Mouse (Mus musculus) bone marrow, adult 2 months (tissue): ENCODE results near the gene Cacna1d. TPM values are rescaled to one million over a fixed set of nuclear protein-coding genes. Genes with fewer than 3 reads are reported as not detected.
A peak's percentile ranks its signal among the peaks of the same experiment; 100 is the strongest.

ENCODE experiments used
- H3K27ac ChIP-seq: fragments of 200-500 bp; 2 replicates; pipeline ENCODE4 v1.5.1; 2012; ENCODE audit warnings: low read depth, mild to moderate bottlenecking, control low read depth, inconsistent platforms, low read length; ENCODE audit not compliant: control insufficient read depth, poor library complexity, insufficient read depth
- H3K4me1 ChIP-seq: fragments of 200-500 bp; 2 replicates; pipeline ENCODE4 v1.6.1; 2011; ENCODE audit warnings: low read length; ENCODE audit not compliant: control insufficient read depth, insufficient read depth
- H3K4me3 ChIP-seq: fragments of 200-500 bp; replicated peaks from 2 replicates; pipeline ENCODE3; 2011; ENCODE audit warnings: mild to moderate bottlenecking, low read depth, low read length, control low read depth; ENCODE audit not compliant: control insufficient read depth
- CTCF ChIP-seq: fragments of 200-500 bp; IDR thresholded peaks from 2 replicates; pipeline ENCODE4 v1.5.1; 2011; ENCODE audit warnings: low read length, control low read depth; ENCODE audit not compliant: control insufficient read depth, insufficient read depth
- POLR2A ChIP-seq: fragments of 200-500 bp; IDR thresholded peaks from 2 replicates; pipeline ENCODE4 v1.6.1; 2011; ENCODE audit warnings: low read depth, mild to moderate bottlenecking, control low read depth, low read length, borderline replicate concordance; ENCODE audit not compliant: control insufficient read depth
- WGBS: fragments of 180-500 bp; shearing (Covaris S2); methylation state at CpG from one replicate; pipeline ENCODE4 v1.1.7; 2018; 5-methylcytosine and 5-hydroxymethylcytosine counted together
- polyA plus RNA-seq: library from polyadenylated mRNA; stranded (reverse); fragments of >200 nt; gene quantifications from 2 replicates; pipeline ENCODE4 v1.2.4, GENCODE M21; 2011; ENCODE audit warnings: low replicate concordance; ENCODE audit not compliant: missing spikeins, insufficient read depth, insufficient read length

Cacna1d gene
- polyA plus RNA-seq, 1 experiment = 1.7 TPM

GRCm38 (mm10) chr14:30129378-30129777, 361.9 kb downstream of the Cacna1d start:
- 56% methylated on average over 9 of the region's 9 CpGs for WGBS
- Histone ChIP-seq H3K4me1 (no peaks in the 10 kb centered on the region; the same call in 1 of the 2 replicates), H3K27ac (no peak overlapping the region), H3K4me3 (no peak overlapping the region)
- TF ChIP-seq POLR2A = no peak
- TF ChIP-seq CTCF = peak; percentile 66

- TF ChIP-seq POLR2A (no peak), CTCF (no peak)
- Histone ChIP-seq H3K4me3 (peak overlapping the region; percentile 57), H3K27ac (peak overlapping the region; percentile 60), H3K4me1 (no peaks in the 10 kb centered on the region; the same call in 1 of the 2 replicates)
- 15% methylated on average over 20 of the region's 20 CpGs for WGBS
Observed at GRCm38 (mm10) chr14:30124951-30125690, 366.1 kb downstream of the Cacna1d start.

- H3K4me1 ChIP-seq = no peaks in the 10 kb centered on the region; the same call in 1 of the 2 replicates
- WGBS = 74% methylated on average over 5 of the region's 5 CpGs
- H3K4me3 ChIP-seq = no peak overlapping the region
- H3K27ac ChIP-seq = no peak overlapping the region
- no peak for TF ChIP-seq POLR2A
- no peak for TF ChIP-seq CTCF
Observed at GRCm38 (mm10) chr14:30120023-30120422, 371.2 kb downstream of the Cacna1d start.

- TF ChIP-seq CTCF (no peak), POLR2A (no peak)
- WGBS = 63% methylated on average over 9 of the region's 9 CpGs
- no peak overlapping the region for H3K4me3 ChIP-seq
- H3K27ac ChIP-seq = no peak overlapping the region
- H3K4me1 ChIP-seq = no peaks in the 10 kb centered on the region
Observed at GRCm38 (mm10) chr14:30113392-30114108, 377.7 kb downstream of the Cacna1d start.

DNA sequence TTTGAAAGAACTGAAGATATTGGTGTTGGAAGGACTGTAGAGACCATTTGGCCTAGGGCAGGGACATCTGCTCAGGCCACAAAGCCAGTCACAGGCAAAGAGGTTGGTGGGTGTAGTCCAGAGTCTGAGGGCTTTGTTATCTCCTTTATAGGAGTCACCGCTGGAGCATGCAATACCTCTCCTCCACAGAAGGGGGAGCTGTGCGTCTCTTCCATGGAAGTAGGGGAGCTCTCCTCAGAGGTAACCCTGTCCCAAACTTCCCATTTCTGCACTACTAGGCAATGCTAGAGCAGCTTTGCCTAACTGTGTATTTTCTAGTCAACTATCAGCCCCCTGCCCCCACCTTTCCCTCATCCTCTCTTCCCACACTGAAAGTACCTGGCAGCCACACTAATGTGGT, 382.2 kb downstream of the Cacna1d start:
- Histone ChIP-seq H3K27ac (no peak overlapping the region), H3K4me3 (no peak overlapping the region), H3K4me1 (no peaks in the 10 kb centered on the region; the same call in 1 of the 2 replicates)
- TF ChIP-seq POLR2A = no peak
- peak; percentile 71 for TF ChIP-seq CTCF
- 52% methylated on average over 2 of the region's 2 CpGs for WGBS

GRCm38 (mm10) chr14:30106550-30106949, 384.7 kb downstream of the Cacna1d start:
- TF ChIP-seq POLR2A = no peak
- no peak for TF ChIP-seq CTCF
- Histone ChIP-seq H3K4me3 (no peak overlapping the region), H3K27ac (no peak overlapping the region), H3K4me1 (no peaks in the 10 kb centered on the region; the same call in 1 of the 2 replicates)
- WGBS = 28% methylated on average over 4 of the region's 4 CpGs

DNA sequence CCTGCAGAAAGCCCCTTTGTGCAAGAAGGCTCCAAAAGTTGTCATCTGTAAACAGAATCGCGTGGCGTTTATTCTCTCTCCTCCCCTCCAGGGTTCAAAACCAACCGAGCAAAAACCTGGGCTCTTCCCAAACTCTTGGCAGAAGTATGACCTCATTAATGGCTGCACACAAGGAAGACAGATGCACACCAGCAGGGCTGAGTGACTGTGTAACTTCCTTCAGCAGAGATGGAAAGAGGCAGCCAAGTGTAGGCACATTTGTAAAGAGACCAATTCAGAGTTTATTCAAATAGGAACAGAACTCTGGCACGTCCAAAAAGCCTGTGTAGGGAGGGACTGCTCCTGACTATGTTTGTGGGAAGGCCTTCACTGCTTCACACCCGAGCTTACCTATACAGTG, 385.7 kb downstream of the Cacna1d start:
- no peak overlapping the region for H3K27ac ChIP-seq
- 69% methylated on average over 6 of the region's 6 CpGs for WGBS
- TF ChIP-seq POLR2A (no peak), CTCF (no peak)
- H3K4me3 ChIP-seq = no peak overlapping the region
- H3K4me1 ChIP-seq = no peaks in the 10 kb centered on the region; the same call in 1 of the 2 replicates

- Histone ChIP-seq H3K27ac (no peak overlapping the region), H3K4me1 (no peaks in the 10 kb centered on the region; the same call in 1 of the 2 replicates), H3K4me3 (no peak overlapping the region)
- TF ChIP-seq POLR2A (no peak), CTCF (no peak)
- 63% methylated on average over 8 of the region's 8 CpGs for WGBS
Observed at GRCm38 (mm10) chr14:30103946-30104536, 387.2 kb downstream of the Cacna1d start.
